Mouse (Mus musculus) frontal cortex, postnatal 14 days (tissue): ENCODE results near the gene Cx3cr1.
"Not testable (repeated sequence)": the region's sequence is repeated elsewhere in the genome, so short reads cannot be mapped to it uniquely, and the experiment has no call there.

Source experiments
- DNase-seq, 2 experiments: peaks; one replicate each; pipeline ENCODE4 v3.0.0; 2022; ENCODE audit warnings: low spot score in 2 of 2

Gene Cx3cr1

DNA sequence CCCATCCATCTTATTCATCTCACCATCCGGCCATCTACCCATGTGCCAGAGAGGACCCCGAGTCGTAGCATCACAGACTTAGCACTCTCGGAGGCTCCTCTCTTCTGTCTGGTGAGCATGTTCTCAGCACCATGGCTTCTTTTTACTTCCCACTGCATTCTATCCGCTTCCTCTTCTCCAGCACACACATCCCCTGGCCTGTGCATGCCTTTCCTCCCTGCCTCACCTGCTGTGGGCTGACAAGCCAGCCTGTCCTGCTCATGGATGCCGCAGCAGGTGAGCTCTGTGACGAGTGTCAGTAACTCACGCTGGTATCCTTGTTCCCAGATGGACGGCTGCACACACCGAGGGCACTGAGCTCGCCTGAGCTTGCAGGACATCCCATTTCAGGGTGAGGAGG is at the start of gene Cx3cr1:
Gene Cx3cr1, minus strand, starts transcription at position 101 of the 400 bp plus-strand sequence.
- DNase-seq, result no peak

DNA sequence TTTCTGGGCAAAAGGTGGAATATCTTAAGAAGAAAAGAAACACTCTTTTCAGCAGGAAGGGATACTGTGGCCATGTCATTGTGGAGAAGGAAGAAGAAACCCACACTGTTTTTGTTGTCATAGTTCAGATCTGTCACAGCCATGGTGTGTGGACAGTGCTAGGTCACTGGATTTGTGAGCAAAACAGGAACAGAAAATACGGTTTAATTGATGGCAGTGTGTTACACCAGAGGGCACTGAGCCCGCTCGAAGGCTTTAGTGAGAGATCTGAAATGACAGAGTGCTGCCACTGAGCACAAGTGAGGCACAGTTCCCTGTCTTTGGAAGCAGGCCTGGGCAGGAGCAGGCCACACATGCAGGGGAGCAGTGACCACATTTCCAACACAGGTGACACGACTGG is 48.5 kb upstream of the Cx3cr1 start:
- no peak for DNase-seq

DNA sequence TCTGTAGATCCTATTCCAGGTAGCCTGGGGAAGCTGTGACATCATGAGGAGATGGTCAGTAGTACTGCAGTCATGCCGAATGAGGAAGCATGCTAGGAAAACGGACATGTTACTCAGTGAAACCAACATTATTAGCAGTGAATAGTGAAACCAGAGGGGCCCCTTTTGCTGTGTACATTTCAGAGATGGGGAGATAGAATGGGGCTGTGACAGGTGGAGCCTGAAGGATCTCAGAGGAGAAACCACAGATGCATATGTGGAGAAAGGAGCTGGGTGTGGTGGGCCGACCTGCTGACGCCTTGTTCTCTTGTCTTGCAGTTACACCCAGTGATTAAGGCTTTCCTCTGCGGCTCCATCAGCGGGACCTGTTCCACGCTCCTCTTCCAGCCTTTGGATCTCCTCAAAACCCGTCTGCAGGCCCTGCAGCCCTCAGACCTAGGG is 46.5 kb upstream of the Cx3cr1 start:
- no peak for DNase-seq

DNA sequence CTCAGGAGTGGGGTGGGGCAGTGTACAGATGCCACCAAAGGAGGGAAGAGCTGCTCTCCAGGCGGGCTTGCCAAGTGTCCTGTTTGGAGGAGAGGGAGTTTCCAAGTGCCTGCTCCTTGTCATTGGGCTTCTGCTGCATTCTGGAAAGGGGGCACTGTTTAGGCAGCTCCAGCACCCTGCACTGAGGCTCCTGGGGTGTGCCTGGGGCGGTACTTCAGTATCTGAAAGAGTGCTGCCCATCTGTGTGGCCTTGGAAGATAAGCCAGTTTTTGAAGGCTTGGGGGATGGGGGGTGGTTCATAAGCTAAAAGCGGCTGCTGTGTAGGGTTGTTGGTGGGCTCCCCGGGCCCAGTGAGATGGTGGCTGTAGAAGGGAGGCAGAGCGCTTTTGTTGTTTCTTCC is 45.9 kb upstream of the Cx3cr1 start:
- no peak for DNase-seq

DNA sequence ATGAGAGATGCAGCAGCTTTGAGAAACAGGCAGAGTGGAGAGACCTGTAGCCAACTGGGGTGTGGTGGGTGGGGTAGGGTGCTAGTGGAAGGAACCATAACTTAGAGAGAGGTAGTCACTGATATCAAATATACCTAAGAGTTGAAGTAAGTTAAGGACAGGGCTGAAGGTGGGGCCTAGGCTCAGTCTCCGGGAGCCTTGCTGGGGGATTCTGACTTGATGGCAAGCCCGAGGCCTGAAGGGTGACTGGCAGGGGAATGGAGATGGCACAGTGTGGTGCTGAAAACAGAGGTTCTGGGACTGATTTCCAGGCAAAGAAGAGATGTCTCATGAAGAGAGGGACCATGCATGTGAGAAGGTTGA is 45.1 kb upstream of the Cx3cr1 start:
- no peak for DNase-seq

DNA sequence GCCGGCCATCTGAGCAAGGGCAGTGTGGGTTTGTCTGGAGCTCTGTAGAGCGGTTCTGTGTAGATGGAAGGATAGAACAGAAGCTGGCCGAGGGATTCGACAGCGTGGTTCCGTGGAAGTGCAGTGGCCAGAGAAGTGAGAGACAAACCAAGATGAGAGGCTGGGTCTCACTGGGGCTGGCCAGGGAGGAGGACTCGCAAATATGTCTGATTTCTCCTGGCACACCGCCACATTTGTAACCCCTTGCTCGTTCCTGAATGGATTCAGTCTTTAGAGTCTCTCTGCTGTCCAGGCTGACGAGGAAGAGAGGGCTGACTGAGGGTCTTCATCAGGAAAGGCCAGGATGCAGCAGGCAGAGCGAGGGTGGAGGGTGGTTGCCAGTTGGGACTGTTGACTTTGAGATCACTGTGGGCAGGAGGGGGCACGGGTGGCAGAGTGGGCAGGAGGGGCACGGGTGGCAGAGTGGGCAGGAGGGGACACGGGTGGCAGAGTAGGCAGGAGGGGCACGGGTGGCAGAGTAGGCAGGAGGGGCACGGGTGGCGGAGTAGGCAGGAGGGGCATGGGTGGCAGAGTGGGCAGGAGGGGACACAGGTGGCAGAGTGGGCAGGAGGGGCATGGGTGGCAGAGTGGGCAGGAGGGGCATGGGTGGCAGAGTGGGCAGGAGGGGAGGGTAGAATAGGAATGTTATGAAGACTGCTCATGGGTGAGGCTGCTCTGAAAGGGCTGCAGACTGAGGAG is 44.5 kb upstream of the Cx3cr1 start:
- no peak for DNase-seq

DNA sequence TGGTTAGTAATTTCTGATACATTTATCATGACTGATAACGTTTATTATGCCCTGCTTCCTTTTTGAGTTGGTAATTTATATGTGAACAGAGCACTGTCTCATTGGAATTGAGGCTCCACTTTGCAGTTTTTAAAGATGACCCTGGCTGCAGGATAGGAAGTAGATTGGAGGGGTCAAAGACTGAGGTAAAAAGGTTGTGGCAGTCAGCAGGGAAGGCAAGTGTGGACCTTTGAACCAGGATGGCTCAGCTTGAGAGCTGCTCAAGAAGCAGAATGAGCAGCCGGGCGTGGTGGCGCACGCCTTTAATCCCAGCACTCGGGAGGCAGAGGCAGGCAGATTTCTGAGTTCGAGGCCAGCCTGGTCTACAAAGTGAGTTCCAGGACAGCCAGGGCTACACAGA is 43.8 kb upstream of the Cx3cr1 start:
- no peak for DNase-seq

DNA sequence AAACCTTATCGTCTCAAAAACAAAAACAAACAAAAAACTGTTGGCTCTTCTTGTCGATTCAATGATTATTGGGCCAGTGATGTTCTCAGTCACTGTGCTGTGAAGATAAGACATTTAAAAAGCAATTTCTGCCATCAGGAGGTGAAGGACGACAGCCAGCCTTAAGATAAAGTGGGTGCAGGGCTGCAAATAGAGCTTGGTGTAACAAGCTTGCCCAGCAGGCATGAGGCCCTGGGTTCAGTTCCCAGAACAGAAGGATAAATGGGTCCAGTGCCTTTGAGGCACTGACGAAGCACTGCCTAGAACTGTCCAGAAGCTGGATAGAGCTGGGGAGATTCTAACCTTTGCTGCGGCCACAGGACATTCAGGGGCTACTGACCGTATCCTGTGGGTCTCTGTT is 42.8 kb upstream of the Cx3cr1 start:
- no peak for DNase-seq

DNA sequence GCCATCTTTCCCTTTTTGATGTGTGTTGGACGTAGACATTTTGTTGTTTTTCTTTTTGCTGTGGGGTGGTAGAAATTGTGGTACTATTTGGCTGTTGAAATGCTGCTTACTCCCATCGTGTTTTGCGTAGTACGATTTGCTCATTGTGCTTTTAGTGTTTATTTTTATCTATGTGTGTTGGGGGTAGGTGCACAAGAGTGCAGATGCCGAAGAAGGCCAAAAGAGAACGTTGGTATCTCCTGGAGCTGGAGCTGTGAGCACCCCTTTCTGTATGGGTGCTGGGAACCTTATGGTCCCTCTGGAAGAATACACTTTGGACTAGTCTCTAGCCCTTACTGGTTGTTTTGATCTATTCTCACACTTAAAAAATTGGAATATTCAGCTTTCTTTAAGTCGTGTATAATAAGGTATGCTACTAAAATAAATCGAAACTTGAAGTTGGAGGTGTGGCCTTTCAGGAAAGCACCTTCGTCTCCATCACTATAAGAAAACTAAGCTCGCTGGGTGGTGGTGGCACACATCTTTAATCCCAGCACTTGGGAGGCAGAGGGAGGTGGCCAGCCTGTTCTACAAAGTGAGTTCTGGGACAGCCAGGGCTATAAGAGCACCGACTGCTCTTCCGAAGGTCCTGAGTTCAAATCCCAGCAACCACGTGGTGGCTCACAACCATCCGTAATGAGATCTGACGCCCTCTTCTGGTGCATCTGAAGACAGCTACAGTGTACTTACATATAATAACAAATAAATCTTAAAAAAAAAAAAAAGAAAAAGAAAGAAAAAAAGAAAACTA is 41.7 kb upstream of the Cx3cr1 start:
- DNase-seq, result no peak

DNA sequence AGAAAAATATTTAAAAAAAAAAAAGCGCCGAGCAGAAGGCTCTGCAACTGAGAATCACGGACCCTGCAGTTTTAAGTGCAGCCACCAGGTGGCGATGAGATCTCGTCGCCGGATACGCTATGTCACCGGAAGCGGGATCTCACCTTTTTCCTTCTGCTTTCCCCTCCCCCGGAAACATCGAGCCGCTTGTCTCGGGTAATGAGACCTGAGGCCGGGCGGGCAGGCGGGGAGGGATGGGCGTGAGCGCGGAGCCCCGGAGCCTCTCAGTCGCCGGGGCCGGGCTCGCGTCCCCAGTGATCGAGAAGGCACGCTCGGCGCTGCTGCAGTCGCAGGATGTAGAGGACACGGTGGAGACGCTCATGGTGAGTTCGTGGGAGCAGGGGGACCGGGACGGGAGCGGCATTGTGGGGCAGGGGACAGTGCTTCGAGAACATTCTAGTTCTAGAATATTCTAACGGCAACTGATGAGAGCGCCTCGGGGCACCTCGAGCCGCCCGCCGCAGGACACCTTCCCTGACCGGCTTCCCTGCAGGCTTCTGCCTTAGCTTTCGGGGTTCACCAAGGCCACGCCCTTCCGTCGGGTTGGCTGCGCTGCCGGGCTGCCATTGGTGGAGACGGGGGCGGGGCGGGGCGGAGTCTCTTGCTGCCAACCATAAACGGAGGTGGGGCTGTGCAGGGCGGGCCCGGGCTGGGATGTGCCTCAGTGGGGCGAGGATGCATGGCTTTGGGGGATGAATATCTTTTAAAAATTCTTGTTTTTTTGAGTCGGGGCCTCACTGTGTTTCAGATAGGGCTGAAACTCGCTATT is 40.7 kb upstream of the Cx3cr1 start, which contains the start of gene Slc25a38:
Gene Slc25a38, plus strand, starts transcription at position 164 of the 808 bp plus-strand sequence.
- DNase-seq, result peak; percentile 91 to 95

DNA sequence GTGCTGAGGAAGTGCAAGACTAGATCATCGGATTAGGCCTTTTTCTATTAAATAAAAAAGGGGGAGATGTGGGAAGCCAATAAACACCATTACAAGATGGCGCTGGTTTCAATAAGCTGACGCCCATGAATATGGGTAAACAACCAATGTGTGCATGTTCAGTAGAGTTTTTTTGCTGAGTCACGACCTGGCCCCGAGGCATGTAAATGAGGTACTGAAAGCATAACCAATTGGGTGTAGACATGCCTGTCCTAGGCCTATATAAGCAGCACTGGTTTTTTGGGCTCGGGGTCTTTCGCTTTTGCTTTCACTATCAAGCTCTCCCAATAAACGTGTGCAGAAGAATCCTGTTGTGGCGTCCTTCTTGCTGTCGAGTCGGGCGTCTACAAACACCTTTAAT is 39.3 kb upstream of the Cx3cr1 start:
- DNase-seq, result not testable (repeated sequence)

DNA sequence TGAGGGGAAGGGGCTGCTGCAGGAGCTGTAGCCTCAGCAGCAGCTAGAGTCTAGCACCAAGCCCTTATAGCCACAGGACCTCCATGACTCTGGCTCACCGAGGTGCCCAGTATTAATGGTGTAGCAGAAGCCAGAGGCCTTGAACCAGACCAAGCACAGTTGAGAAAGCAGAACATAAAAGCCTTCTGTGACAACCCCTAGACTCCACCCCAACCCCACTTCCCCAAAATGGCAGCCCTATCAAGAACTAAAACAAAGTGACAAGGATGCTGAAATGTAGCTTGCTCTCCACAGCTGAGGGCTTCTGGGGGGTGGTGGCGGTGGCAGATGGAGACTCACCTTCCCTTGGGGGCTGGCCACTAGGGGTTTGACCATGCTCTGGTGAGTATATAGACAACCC is 31.5 kb upstream of the Cx3cr1 start:
- no peak for DNase-seq

DNA sequence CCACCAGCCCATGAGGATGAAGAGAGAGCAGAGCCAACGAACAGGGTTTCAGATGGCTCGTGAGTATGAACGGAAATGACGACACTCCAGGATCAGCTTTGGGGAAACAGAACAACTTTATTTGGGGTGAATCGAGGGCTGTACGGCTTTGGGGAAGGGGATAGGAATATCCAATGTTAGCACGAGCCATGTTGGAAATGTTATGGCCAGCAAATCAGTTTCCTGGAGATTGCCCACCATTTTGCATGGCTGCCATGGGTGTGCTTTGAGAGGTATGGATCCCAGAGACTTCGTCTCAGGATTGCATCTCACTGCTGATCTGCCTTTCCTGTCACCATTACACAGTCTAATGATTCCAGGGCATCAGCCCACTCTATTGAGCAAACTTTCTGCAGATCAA is 29.6 kb upstream of the Cx3cr1 start:
- DNase-seq, result no peak

DNA sequence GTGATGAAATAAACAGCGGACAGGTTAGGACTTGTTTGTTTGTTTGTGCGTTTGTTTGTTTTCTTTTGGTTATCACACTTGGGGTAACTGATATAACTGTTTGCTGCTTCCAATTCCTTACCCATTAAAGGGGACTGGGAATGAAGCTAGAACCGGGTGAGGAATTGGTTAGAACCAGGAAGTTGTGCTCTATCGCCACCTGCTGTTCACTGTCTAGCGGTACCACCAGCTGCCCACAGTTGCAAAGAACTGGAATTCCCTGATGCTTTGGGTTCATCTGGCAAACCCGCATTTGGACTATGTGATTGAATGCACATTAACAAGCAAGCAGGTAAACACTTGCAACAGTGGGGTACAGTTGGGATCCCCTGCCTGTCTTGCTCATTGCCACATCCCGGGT is 29.0 kb upstream of the Cx3cr1 start:
- peak in 1 of 2 experiments; percentile 70 for DNase-seq

DNA sequence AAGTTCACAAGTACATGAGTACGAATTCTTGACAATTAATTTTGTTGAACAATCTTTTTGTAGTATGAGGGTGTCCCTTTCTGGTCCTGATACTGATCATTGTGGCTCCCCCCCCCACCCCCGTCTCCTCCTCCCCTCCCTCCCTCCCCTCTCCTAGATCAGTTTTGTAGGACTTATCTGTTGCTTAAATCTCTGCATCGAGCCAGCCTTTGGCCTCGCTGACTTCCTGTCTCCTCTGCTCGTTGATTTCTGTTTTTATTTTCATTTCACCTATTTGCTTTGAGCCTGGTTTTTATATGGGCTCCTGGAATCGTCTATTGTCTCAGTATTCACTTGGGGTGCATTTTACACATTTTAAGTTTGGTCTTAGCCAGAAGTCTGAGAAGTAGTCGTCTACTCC is 26.2 kb upstream of the Cx3cr1 start:
- DNase-seq, result no peak

DNA sequence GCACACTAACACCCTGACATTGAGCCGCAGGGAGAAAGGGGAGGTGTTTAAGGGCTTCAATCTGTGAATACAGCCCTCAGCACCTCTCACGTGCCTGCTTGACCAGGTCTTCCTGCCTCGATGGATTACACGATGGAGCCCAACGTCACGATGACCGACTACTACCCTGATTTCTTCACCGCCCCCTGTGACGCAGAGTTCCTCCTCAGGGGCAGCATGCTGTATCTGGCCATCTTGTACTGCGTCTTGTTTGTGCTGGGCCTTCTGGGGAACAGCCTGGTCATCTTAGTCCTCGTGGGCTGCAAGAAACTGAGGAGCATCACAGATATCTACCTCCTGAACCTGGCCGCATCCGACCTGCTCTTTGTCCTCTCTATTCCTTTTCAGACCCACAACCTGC is 24.0 kb upstream of the Cx3cr1 start:
- DNase-seq, result no peak

DNA sequence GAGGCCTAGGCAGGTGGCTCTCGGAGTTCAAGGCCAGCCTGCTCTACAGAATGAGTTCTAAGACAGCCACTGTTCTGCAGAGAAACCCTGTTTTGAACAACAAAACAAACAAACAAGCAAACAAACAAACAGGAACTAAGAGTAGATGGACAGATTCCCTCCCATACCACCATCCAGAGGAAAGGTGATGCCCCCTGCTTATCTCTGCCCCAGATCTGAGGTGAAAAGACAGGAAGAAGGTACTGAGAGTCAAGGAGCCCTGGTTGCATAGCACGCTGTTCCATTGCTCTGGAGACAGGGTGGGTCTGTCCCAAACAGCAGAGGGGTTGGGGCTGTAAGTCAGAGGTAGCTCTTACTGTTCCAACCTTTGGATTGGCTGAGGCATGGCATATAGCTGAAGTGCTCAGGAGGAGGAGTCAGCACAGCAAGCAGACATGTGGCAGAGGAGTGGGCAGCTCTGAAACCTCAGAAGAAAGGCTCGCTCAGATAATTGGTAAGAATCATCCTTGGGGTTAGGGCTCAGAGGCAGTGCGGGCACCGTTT is 22.1 kb upstream of the Cx3cr1 start, which contains the start of gene Ccr8:
Gene Ccr8, plus strand, starts transcription at position 419 of the 543 bp plus-strand sequence.
- DNase-seq, result no peak

DNA sequence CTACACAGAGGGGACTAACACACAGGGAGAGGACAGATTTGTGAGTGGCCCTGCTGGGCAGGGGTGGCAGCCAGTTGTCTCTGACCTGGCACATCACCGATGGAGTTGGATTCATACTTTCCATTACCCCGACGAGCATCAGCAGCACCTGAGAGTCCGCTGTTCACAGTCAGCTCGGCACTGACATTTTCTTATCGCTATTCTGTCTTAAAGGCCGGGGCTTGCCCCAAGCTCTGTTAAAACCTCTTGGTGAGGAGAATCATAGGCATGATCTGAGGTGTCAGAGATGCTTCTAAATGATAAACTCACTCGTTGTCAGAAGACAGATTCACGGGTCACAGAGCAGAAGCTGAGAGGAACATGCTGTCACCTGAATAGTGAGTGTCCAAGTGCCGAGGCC is 21.4 kb upstream of the Cx3cr1 start:
- DNase-seq, result no peak

DNA sequence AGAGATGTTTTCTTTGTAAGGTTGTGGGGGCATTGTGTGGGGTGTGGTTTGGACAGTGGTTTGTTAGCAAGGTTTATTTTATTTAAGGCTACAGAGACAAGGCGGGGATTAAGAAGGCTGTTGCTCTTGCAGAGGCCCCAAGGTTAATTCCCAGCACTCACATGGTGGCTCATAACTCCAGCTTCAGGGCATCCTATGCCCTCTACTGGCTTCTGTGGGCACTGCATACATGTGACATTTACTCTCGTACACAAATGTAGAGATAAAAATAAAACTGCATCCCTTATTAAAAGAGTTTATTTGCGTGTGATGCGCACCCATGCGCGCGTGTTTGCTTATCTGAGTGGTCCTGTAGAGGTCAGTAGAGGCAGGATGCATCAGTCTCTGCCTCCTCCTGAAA is 19.4 kb upstream of the Cx3cr1 start:
- no peak for DNase-seq

DNA sequence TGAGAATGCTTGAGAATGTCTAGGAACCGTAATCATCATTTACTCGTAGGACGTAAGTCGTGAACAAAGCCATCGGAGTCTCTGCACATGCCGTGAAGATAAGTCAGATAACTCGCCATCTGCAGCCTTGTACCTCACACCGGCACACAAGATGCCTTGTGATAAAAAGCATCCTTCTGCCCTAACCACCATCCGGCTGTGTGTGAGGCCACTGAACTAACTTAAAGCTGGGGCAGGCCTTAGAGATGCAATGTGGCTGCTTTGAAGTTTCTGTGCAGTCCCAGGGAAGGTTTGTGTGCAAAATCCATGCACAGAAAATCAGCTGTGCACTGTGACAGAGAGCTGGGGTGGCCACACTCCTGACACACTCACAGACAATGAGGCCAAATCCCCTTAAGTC is 14.7 kb upstream of the Cx3cr1 start:
- DNase-seq, result no peak

DNA sequence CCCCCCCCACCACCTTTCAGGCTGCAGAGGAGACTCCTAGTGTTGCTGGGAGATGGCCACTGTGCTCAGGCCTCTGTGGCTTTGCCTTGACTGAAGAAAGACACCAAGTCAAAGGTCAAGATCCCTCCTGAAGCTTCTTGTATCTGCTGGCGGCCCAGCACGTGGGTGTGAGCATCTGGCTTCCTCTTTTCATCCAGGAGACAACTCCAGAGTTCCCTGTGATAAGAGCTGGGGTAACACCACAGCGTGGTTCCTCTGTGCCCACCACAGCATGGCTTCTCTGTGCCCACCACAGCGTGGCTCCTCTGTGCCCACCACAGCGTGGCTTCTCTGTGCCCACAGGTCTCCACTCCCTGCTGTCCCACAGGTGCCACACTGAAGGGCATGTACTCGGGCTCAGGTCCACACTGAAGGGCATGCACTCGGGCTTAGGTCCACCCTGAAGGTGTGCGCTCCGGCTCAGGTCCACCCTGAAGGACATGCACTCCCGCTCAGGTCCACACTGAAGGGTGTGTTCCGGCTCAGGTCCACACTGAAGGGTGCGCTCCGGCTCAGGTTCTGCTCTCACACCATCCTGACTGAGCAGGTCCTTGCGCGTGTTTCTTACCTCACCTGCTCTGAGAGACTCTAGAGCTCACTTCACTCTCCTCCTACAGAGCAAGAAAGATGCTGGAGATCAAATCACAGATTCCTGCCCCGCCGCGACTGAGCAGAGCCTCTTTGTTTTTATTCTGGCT is 13.6 kb upstream of the Cx3cr1 start:
- no peak for DNase-seq
